Mouse (Mus musculus): ENCODE results near the gene Son.

GRCm38 (mm10) chr16:91646681-91647419, 456 bp upstream of the Son start, which contains the start of gene Gart:
- TF ChIP-seq CTCF (IDR thresholded peaks at IDR 0.05; ENCODE audit: low read depth) (no peak), EP300 (IDR thresholded peaks at IDR 0.05; ENCODE audit: low read depth) (no peak)

Measured in liver, postnatal 0 days (tissue).